Mouse (Mus musculus): Measurements from ENCODE around the gene Prdx5. TPM values are rescaled to one million over a fixed set of nuclear protein-coding genes. Genes with fewer than 3 reads are reported as not detected.

The Prdx5 gene
- polyA plus RNA-seq, 1 experiment = 148 TPM

GRCm38 (mm10) chr19:6928080-6928479 is 18.2 kb upstream of the Prdx5 start:
- DNase-seq = no peak
- TF ChIP-seq CTCF (IDR thresholded peaks at IDR 0.05; ENCODE audit: insufficient read depth, low read length) = no peak
- TF ChIP-seq POLR2A (IDR thresholded peaks at IDR 0.05; ENCODE audit: borderline replicate concordance, extremely low read depth, low read depth, low read length) = no peak
- no peak overlapping the region for H3K4me3 ChIP-seq (replicated peaks; ENCODE audit: extremely low read depth, low read depth, low read length)
- WGBS = 20% methylated on average over 9 of the region's 9 CpGs
- H3K4me1 ChIP-seq (ENCODE audit: control insufficient read depth, insufficient read depth, low read length) = peaks cover 5% of the 10 kb centered on the region

GRCm38 (mm10) chr19:6926559-6927255 is 16.8 kb upstream of the Prdx5 start:
- peak; percentile 30 for DNase-seq
- H3K4me1 ChIP-seq (ENCODE audit: control insufficient read depth, insufficient read depth, low read length) = peaks cover 8% of the 10 kb centered on the region
- TF ChIP-seq CTCF (IDR thresholded peaks at IDR 0.05; ENCODE audit: insufficient read depth, low read length) (no peak), POLR2A (IDR thresholded peaks at IDR 0.05; ENCODE audit: borderline replicate concordance, extremely low read depth, low read depth, low read length) (no peak)
- H3K4me3 ChIP-seq (replicated peaks; ENCODE audit: extremely low read depth, low read depth, low read length) = no peak overlapping the region
- WGBS = 23% methylated on average over 26 of the region's 26 CpGs

GRCm38 (mm10) chr19:6925611-6926329 is 15.9 kb upstream of the Prdx5 start:
- TF ChIP-seq CTCF (IDR thresholded peaks at IDR 0.05; ENCODE audit: insufficient read depth, low read length) (no peak), POLR2A (IDR thresholded peaks at IDR 0.05; ENCODE audit: borderline replicate concordance, extremely low read depth, low read depth, low read length) (no peak)
- Histone ChIP-seq H3K4me3 (replicated peaks; ENCODE audit: extremely low read depth, low read depth, low read length) (no peak overlapping the region), H3K4me1 (ENCODE audit: control insufficient read depth, insufficient read depth, low read length) (peaks cover 8% of the 10 kb centered on the region)
- WGBS = 23% methylated on average over 40 of the region's 40 CpGs
- no peak for DNase-seq

GRCm38 (mm10) chr19:6925307-6925573 is 15.3 kb upstream of the Prdx5 start, which contains the start of gene Catsperz:
TSS of gene Catsperz (minus strand) at chr19:6925380.
- DNase-seq = peak; percentile 6
- H3K4me3 ChIP-seq (replicated peaks; ENCODE audit: extremely low read depth, low read depth, low read length) = peak within 1 kb of the TSS; percentile 39
- 3% methylated on average over 9 of the region's 9 CpGs for WGBS
- TF ChIP-seq CTCF (IDR thresholded peaks at IDR 0.05; ENCODE audit: insufficient read depth, low read length) = no peak
- TF ChIP-seq POLR2A (IDR thresholded peaks at IDR 0.05; ENCODE audit: borderline replicate concordance, extremely low read depth, low read depth, low read length) = no peak
- H3K4me1 ChIP-seq (ENCODE audit: control insufficient read depth, insufficient read depth, low read length) = peaks cover 10% of the 10 kb centered on the region

- peak; percentile 87 for DNase-seq
- peak overlapping the region; percentile 39 for H3K4me3 ChIP-seq (replicated peaks; ENCODE audit: extremely low read depth, low read depth, low read length)
- 3% methylated on average over 39 of the region's 39 CpGs for WGBS
- TF ChIP-seq CTCF (IDR thresholded peaks at IDR 0.05; ENCODE audit: insufficient read depth, low read length) = peak; percentile 83
- TF ChIP-seq POLR2A (IDR thresholded peaks at IDR 0.05; ENCODE audit: borderline replicate concordance, extremely low read depth, low read depth, low read length) = no peak
- H3K4me1 ChIP-seq (ENCODE audit: control insufficient read depth, insufficient read depth, low read length) = peaks cover 13% of the 10 kb centered on the region
These were observed 14.8 kb upstream of the Prdx5 start for GRCm38 (mm10) chr19:6924461-6925306.

GRCm38 (mm10) chr19:6922901-6923735 is 13.2 kb upstream of the Prdx5 start:
- 71% methylated on average over 6 of the region's 6 CpGs for WGBS
- no peak for DNase-seq
- H3K4me3 ChIP-seq (replicated peaks; ENCODE audit: extremely low read depth, low read depth, low read length) = no peak overlapping the region
- TF ChIP-seq POLR2A (IDR thresholded peaks at IDR 0.05; ENCODE audit: borderline replicate concordance, extremely low read depth, low read depth, low read length) (no peak), CTCF (IDR thresholded peaks at IDR 0.05; ENCODE audit: insufficient read depth, low read length) (no peak)
- H3K4me1 ChIP-seq (ENCODE audit: control insufficient read depth, insufficient read depth, low read length) = peaks cover 13% of the 10 kb centered on the region

GRCm38 (mm10) chr19:6921647-6922567 is 12.0 kb upstream of the Prdx5 start, which contains the start of gene Esrra:
TSS of gene Esrra (minus strand) at chr19:6921813.
- Histone ChIP-seq H3K4me1 (ENCODE audit: control insufficient read depth, insufficient read depth, low read length) (peaks cover 13% of the 10 kb centered on the region), H3K4me3 (replicated peaks; ENCODE audit: extremely low read depth, low read depth, low read length) (peak within 1 kb of the TSS; percentile 76)
- peak; percentile 100 for DNase-seq
- no peak for TF ChIP-seq CTCF (IDR thresholded peaks at IDR 0.05; ENCODE audit: insufficient read depth, low read length)
- TF ChIP-seq POLR2A (IDR thresholded peaks at IDR 0.05; ENCODE audit: borderline replicate concordance, extremely low read depth, low read depth, low read length) = peak; percentile 67; the same call in 1 of the 2 replicates
- under 1% methylated on average over 65 of the region's 66 CpGs for WGBS
